Mouse (Mus musculus): ENCODE results near the gene Spdye4a. TPM values are rescaled to one million over a fixed set of nuclear protein-coding genes. Genes with fewer than 3 reads are reported as not detected.
"Not testable (repeated sequence)": the region's sequence is repeated elsewhere in the genome, so short reads cannot be mapped to it uniquely, and the experiment has no call there.

Gene Spdye4a
- total and polyA plus RNA-seq, 2 experiments from 2014 or later: not detected

DNA sequence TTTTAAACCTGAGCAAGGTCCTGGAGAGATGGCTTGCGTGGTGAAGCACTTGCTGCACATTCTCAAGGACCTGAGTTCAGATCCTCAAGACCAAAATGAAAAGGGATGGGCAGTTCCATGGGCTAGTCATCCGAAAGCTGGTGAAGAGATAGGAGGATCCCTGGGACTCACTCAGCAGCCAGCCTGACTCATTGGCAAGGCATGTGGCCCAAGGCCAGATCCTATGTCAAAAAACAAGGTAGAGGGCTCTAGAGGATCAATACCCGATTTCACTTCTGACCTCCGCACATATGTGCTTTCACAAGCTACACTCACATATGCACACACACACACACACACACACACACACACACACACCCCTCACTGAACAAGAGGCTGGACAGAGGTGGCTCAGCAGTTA, 30.2 kb downstream of the Spdye4a start:
- no peak overlapping the region for H3K9ac ChIP-seq (replicated peaks; ENCODE audit: low read depth, low read length)
- H3K27me3 ChIP-seq (ENCODE audit: control insufficient read depth, insufficient read depth, low read length): 0 out of 2 replicates have a peak, but pooled peaks cover 5% of the 10 kb centered on the region
- WGBS: 72% methylated on average over 4 of the region's 4 CpGs
- H3K4me3 ChIP-seq (ENCODE audit: low read depth, low read length): no peak overlapping the region
- no peaks in the 10 kb centered on the region for H3K9me3 ChIP-seq (replicated peaks; ENCODE audit: control insufficient read depth, low read length)
- no peak overlapping the region for H3K4me2 ChIP-seq (ENCODE audit: low read depth, low read length)
- H3K27ac ChIP-seq (ENCODE audit: low read depth): no peak overlapping the region
- H3K36me3 ChIP-seq (replicated peaks; ENCODE audit: control insufficient read depth, insufficient read depth, low read length): no peaks in the 10 kb centered on the region
- DNase-seq (ENCODE audit: low spot score) (no peak), ATAC-seq (ENCODE audit: insufficient read depth, low read depth) (no peak)
- TF ChIP-seq EP300 (IDR thresholded peaks at IDR 0.05; ENCODE audit: low read depth) (no peak), CTCF (IDR thresholded peaks at IDR 0.05; ENCODE audit: low read depth) (no peak)
- H3K4me1 ChIP-seq (ENCODE audit: control insufficient read depth, insufficient read depth): no peaks in the 10 kb centered on the region

DNA sequence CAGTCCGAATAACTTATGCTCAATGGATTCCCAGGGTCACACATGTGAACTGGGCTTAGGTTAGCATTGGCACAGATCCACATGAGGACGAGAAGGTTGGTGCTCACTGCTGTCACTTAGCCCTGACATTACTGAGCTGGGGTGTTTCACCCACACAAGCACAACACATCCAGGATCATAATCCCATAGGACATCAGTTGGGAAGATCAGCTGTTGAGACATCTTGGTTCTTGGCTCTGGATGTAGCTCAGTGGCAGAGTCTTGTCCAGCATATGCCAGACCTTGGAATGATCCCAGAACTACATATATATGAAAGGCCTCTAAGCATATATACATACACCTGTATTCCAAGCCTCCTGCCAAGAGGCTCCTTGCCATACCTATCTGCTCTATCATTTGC, 31.5 kb downstream of the Spdye4a start:
- no peaks in the 10 kb centered on the region for H3K4me1 ChIP-seq (ENCODE audit: control insufficient read depth, insufficient read depth)
- ATAC-seq (ENCODE audit: insufficient read depth, low read depth) (no peak), DNase-seq (ENCODE audit: low spot score) (no peak)
- H3K9ac ChIP-seq (replicated peaks; ENCODE audit: low read depth, low read length): no peak overlapping the region
- no peak for TF ChIP-seq EP300 (IDR thresholded peaks at IDR 0.05; ENCODE audit: low read depth)
- no peak for TF ChIP-seq CTCF (IDR thresholded peaks at IDR 0.05; ENCODE audit: low read depth)
- H3K27ac ChIP-seq (ENCODE audit: low read depth): no peak overlapping the region
- no peak overlapping the region for H3K4me3 ChIP-seq (ENCODE audit: low read depth, low read length)
- 0 out of 2 replicates have a peak, but pooled peaks cover 5% of the 10 kb centered on the region for H3K27me3 ChIP-seq (ENCODE audit: control insufficient read depth, insufficient read depth, low read length)
- H3K4me2 ChIP-seq (ENCODE audit: low read depth, low read length): no peak overlapping the region
- H3K36me3 ChIP-seq (replicated peaks; ENCODE audit: control insufficient read depth, insufficient read depth, low read length): no peaks in the 10 kb centered on the region
- H3K9me3 ChIP-seq (replicated peaks; ENCODE audit: control insufficient read depth, low read length): no peaks in the 10 kb centered on the region
- WGBS: 57% methylated on average over 2 of the region's 2 CpGs

DNA sequence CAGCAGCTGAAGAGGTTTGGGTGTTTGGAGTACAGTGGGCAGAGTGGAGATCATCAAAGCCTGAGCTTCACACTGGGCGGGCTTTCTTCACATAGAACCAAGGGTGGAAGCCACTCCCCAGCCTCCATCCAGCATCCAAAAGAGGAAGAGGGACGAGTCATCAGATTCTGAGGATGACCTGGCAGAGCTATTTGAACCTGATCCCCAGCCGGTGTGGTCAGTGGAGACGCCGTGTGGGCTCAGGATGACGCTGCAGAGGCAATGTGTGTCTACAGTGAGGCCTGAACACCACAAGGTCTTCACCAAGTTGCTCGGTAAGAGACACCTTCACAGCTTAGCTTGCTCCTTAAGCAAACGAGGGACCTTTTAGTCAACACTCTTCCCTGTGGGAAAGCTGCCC, 31.9 kb downstream of the Spdye4a start:
- ATAC-seq (ENCODE audit: insufficient read depth, low read depth); H3K4me3 ChIP-seq (ENCODE audit: low read depth, low read length); H3K4me2 ChIP-seq (ENCODE audit: low read depth, low read length): not testable (repeated sequence)

DNA sequence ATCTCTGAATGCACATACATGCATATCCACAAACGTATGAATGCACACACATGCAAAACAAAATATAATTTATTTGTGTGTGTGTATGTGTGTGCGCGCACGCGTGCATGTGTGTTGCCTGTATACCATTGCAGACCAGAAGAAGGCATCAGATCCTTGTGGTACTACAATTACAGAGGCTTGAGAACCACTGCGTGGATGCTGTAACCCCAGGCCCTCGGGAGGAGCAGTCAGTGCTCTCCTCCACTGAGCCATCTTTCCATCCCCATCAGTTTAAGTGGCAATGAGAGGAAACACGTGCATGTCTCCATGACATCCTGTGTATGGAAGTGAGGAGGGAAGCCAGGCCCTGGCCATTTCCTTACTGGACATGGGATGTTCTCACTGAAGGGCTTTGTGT, 33.9 kb downstream of the Spdye4a start:
- TF ChIP-seq EP300 (IDR thresholded peaks at IDR 0.05; ENCODE audit: low read depth) (no peak), CTCF (IDR thresholded peaks at IDR 0.05; ENCODE audit: low read depth) (no peak)
- 0 out of 2 replicates have a peak, but pooled peaks cover 5% of the 10 kb centered on the region for H3K27me3 ChIP-seq (ENCODE audit: control insufficient read depth, insufficient read depth, low read length)
- H3K9ac ChIP-seq (replicated peaks; ENCODE audit: low read depth, low read length): no peak overlapping the region
- no peaks in the 10 kb centered on the region for H3K4me1 ChIP-seq (ENCODE audit: control insufficient read depth, insufficient read depth)
- H3K9me3 ChIP-seq (replicated peaks; ENCODE audit: control insufficient read depth, low read length): no peaks in the 10 kb centered on the region
- DNase-seq (ENCODE audit: low spot score): no peak
- H3K4me3 ChIP-seq (ENCODE audit: low read depth, low read length): no peak overlapping the region
- no peaks in the 10 kb centered on the region for H3K36me3 ChIP-seq (replicated peaks; ENCODE audit: control insufficient read depth, insufficient read depth, low read length)
- H3K4me2 ChIP-seq (ENCODE audit: low read depth, low read length): no peak overlapping the region
- ATAC-seq (ENCODE audit: insufficient read depth, low read depth): no peak
- WGBS: 82% methylated on average over 8 of the region's 8 CpGs
- H3K27ac ChIP-seq (ENCODE audit: low read depth): no peak overlapping the region

More for the DNA sequence above, 31.9 kb downstream of the Spdye4a start:
- H3K36me3 ChIP-seq (replicated peaks; ENCODE audit: control insufficient read depth, insufficient read depth, low read length); H3K9ac ChIP-seq (replicated peaks; ENCODE audit: low read depth, low read length); H3K27ac ChIP-seq (ENCODE audit: low read depth); H3K9me3 ChIP-seq (replicated peaks; ENCODE audit: control insufficient read depth, low read length); H3K27me3 ChIP-seq (ENCODE audit: control insufficient read depth, insufficient read depth, low read length); DNase-seq (ENCODE audit: low spot score); H3K4me1 ChIP-seq (ENCODE audit: control insufficient read depth, insufficient read depth): not testable (repeated sequence)
- 51% methylated on average over 8 of the region's 8 CpGs for WGBS

DNA sequence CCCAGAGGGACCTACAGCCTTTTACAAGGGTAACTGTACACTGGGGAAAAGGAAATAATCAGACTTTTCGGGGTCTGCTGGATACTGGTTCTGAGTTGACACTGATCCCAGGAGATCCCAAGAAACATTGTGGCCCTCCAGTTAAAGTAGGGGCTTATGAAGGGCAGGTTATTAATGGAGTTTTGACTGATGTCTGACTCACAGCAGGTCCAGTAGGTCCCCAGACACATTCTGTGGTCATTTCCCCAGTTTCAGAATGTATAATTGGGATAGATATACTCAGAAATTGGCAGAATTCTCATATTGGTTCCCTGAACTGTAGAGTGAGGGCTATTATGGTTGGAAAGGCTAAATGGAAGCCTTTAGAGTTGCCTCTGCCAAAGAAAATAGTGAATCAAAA, 38.7 kb downstream of the Spdye4a start:
- H3K9ac ChIP-seq (replicated peaks; ENCODE audit: low read depth, low read length); H3K9me3 ChIP-seq (replicated peaks; ENCODE audit: control insufficient read depth, low read length); H3K27ac ChIP-seq (ENCODE audit: low read depth); H3K4me2 ChIP-seq (ENCODE audit: low read depth, low read length); H3K36me3 ChIP-seq (replicated peaks; ENCODE audit: control insufficient read depth, insufficient read depth, low read length); ATAC-seq (ENCODE audit: insufficient read depth, low read depth); H3K4me3 ChIP-seq (ENCODE audit: low read depth, low read length); H3K4me1 ChIP-seq (ENCODE audit: control insufficient read depth, insufficient read depth); H3K27me3 ChIP-seq (ENCODE audit: control insufficient read depth, insufficient read depth, low read length); DNase-seq (ENCODE audit: low spot score): not testable (repeated sequence)
- WGBS: no CpG with 5 or more reads among the region's 1 CpGs

DNA sequence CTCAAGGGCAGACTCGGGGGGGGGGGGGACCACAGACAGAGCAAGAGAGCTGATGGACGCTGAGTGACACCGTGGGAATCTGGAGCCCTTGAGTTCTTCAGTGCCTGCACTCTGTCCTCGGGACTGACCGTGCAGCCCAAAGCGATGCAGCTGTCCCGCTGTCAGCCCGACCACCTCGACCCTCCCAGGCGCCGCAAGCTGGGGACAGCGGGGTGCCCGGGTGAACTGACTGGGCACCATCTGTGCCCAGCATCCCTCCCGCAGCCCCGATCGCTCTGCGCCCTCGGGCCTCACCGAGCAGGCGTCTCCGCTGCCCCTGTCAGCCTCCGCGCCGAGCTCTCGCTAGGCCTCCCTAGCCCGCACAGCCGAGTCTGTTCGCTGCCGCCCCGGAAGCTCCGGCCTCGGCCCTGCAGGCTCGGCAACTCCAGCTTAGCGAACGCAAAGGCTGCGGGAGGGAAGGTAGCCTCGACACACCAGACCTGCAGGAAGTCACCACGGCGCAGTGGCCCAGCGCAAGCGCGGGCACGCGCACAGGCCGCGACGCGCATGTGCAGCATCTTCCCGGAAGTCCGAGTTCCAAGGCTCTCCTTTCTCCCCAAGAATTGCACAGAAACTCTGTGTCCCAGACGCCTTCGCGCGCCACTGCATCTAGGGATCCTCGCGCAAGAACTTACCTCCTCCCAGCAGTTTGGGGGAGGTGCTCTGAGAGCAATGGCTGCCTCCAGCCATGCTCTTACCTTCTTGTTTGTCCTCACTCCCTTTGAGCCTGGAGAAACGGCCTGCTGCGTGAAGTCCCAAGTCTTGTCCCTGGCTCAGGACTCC, 46.2 kb downstream of the Spdye4a start, which contains the start of the genes Rbak and Spdye4b:
Rbak (minus strand) TSS at position 521 of the 822 bp plus-strand sequence.
Spdye4b (plus strand) TSS at position 763 of the 822 bp plus-strand sequence.
- under 1% methylated on average over 58 of the region's 58 CpGs for WGBS
- TF ChIP-seq EP300 (IDR thresholded peaks at IDR 0.05; ENCODE audit: low read depth) (no peak), CTCF (IDR thresholded peaks at IDR 0.05; ENCODE audit: low read depth) (no peak)

More for the DNA sequence above, 46.2 kb downstream of the Spdye4a start, which contains the start of the genes Rbak and Spdye4b:
- DNase-seq (ENCODE audit: low spot score) (peak; percentile 98), ATAC-seq (ENCODE audit: insufficient read depth, low read depth) (peak; percentile 96)
- Histone ChIP-seq H3K27ac (ENCODE audit: low read depth) (peak within 1 kb of the TSS; percentile 71), H3K9me3 (replicated peaks; ENCODE audit: control insufficient read depth, low read length) (0 out of 2 replicates have a peak, but pooled peaks cover 5% of the 10 kb centered on the region), H3K36me3 (replicated peaks; ENCODE audit: control insufficient read depth, insufficient read depth, low read length) (peaks cover 29% of the 10 kb centered on the region), H3K4me3 (ENCODE audit: low read depth, low read length) (peak within 1 kb of the TSS; percentile 89), H3K9ac (replicated peaks; ENCODE audit: low read depth, low read length) (peak within 1 kb of the TSS; percentile 84), H3K4me2 (ENCODE audit: low read depth, low read length) (peak within 1 kb of the TSS; percentile 99), H3K27me3 (ENCODE audit: control insufficient read depth, insufficient read depth, low read length) (no peaks in the 10 kb centered on the region), H3K4me1 (ENCODE audit: control insufficient read depth, insufficient read depth) (0 out of 2 replicates have a peak, but pooled peaks cover 9% of the 10 kb centered on the region)

Measured in heart, postnatal 0 days (tissue).